Mouse (Mus musculus) retina, postnatal 1 day (tissue): ENCODE data around the gene Gm21188.
"Not testable (repeated sequence)": the region's sequence is repeated elsewhere in the genome, so short reads cannot be mapped to it uniquely, and the experiment has no call there.

Experiments used
- DNase-seq: peaks from one replicate; pipeline ENCODE4 v3.0.0-alpha.2; 2012

Gm21188 gene

DNA sequence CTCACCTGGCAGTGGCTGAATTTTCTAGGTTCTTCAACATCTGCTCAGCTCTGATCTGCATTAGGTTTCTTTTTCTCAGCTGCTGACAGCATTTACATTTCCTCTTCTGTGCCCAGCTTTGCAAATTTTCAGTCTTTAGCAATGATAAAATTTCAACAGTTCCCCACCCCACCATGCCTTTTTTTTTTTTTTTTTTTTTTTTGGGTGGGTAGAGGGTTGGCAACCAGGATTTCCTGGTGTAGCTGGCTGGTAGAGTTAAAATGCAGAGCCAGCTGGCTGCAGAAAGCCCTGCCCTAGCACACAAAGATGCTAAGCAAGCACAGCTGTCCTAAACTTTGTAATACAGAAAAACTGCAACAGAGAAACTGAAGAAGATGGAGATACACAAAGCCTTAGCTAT, at the start of gene Gm21188:
Gene Gm21188, minus strand, starts transcription at position 110 of the 400 bp plus-strand sequence.
- DNase-seq, result not testable (repeated sequence)

DNA sequence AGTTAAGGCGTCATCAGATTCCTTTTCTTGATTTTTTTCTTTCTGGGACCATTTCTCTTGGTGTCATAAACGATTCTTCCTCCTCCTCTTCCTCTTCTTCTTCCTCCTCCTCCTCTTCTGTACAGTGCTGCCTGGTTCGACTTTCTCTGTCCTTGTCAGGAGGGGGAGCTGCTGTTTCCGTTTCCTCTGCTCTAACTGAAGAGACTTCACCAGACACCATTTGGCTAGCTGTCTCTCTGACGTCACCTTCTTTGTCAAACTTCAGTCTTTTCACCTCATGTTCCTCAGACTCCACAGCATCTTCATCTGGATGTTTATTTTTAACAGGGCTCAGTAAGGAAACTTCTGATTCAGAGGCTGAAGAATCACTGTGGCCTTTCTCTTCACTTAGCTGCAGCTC, 47.3 kb upstream of the Gm21188 start:
- DNase-seq, result not testable (repeated sequence)

DNA sequence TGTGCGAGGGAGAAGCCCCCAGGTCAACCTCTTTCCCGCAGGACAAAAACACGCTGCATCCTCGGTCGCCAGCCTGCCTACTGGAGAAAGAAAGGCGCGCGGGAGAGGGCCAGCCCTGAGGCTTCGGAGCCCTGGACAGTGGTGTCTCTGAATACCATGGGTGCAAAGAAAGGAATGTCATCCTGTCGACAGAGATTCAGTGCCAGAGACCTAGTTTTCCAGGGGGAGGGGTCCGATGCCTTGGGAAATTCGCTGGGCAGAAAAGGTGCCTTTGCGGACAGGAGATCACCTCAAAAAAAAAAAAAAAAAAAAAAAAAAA, 44.9 kb upstream of the Gm21188 start:
- DNase-seq, result not testable (repeated sequence)

DNA sequence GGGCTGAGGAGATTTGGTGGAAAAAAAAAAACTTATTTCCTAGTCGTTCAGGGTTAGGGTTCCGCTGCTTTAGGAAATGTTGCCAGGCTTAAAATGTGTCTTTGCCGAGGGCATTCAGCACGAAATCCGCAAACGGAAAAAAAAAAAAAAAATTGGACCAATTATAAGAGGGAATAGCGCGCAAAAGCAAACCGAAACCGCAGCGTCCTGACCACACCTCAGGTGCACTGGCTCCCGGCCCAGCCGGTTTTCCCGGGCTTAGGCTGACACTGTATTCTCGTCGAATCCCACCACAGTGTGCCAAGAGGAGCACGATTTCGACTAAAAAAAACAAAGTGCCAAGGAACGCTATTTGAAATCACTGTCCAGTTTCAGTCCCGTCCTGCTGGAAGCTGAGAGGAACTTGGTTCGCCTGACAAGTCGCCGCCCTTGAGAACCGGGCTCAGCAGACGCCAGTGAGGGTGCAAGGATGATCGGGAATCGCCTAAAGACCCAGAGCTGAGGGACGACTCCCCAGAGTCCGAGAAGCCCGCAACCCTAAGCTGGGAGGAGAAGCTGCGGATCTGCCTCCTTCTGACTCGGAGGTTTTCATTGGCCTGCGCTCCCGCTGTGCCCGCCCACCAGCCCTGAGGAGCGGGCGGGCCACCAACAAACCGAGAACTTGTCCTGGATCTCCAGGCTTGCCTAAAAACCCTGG, 44.4 kb upstream of the Gm21188 start:
- DNase-seq, result peak; percentile 23

DNA sequence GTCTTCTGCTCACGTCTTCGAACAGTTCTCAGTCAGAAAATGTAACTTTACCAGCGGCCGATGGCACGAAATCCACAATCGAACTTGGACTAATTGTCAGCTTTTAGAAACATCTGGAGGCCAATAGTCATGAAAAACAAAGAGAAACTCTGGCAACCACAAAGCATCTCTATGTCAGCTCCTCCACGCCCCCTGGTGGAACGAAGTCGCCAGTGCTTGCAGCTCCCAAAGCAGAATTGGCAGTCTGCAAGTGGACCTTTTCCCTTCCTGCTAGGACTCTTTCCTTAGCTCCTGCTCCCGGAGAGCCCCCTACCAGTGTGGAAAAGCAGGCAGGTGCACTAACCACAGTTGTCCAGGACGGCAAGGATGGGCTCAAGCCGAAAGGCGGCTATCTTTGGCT, 41.0 kb upstream of the Gm21188 start:
- DNase-seq, result not testable (repeated sequence)

DNA sequence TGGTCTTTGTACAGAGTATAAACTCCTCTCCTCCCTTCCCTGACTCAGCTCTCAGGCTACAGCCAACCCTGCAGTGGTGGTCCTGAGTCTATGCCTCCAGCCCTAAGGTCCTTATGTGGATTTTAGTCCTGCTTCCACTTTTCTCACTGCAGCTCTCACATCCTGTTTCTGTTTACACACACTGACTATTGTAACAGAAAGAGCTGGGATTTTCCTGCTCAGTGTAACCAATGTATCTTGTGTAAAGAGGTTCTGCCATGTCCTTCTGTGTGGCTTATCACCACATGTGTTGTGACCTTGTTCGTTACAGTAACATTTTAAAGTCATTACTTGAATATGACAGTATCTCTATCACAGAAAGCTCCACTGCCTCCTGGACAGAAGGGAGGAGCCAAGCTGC, 27.6 kb upstream of the Gm21188 start:
- not testable (repeated sequence) for DNase-seq

DNA sequence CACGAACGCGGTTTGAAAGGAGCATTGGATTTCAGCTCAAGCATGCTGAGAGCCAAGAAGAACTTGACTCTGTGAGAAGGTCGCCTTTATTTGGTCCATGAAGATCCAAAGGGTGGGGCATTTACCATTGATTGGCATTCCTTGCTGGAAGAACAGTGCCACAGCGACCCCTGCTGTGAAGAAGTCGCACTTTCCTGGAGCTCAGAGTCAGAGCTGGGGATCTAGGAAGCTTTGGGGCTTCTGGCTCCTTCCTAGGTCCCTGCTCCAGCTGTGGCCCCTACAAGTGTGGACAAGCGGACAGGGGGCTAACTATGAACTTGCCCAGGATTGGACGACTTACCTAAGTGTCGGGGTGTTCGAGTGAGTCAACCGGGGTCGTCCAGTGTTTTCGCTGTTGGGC, 18.9 kb upstream of the Gm21188 start:
- DNase-seq, result not testable (repeated sequence)

DNA sequence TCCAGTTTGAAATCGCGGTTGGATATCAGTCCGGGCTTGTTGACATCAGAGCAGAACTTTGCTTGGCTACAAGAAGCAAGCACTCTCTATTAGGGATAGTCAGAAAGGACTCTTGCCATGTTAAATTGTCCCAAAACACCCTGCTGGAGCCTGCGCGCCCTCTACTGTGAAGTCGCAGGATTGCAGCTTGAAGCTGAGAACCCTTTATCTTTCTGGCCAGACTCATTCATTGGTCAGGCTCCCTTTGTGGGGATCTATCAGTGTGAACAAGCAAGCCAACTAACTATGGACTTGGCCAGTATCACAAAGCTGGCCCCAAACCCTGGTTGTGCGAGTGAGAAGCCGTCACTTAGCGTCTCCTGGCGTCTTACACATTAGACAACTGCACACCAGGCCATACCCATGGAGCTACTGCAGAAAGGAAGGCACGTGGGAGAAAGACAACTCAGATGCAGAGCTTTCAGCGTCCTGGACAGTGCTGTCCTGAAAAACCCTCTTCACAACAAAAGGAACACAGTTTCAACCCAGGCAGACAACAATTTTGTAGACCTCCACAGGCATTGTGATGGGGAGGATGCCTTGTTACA, 18.1 kb upstream of the Gm21188 start:
- not testable (repeated sequence) for DNase-seq

DNA sequence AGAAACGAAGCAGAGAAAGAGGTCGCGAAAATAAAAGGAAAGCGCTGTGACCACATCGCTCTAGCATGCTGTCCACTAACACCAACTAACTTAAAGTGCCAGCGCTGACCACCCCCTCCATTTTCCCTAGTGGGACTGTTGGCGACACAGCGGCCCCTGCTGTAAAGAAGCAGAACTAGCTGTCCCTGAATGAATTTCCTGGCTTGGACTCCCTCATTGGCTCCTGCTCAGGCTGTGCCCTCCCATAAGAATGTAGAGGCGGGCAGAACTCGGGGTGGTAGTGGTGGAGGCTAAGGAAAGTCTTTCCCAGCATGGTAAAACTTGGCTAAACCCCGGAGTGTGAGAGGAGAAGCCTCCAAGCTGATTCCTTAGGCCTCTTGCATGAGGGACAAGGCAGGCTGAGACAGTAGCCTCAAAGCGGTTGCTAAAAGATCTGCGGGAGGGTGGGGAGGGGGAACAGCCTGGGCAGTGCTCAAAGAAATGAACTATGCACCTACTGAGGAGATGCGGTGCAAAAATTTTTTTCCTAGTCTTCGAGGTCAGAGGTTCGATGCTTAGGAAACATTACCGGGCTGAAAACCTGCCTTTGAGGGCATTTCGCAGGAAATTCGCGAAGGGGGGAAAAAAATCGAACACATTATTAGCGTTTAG, 11.6 kb upstream of the Gm21188 start:
- DNase-seq, result not testable (repeated sequence)

DNA sequence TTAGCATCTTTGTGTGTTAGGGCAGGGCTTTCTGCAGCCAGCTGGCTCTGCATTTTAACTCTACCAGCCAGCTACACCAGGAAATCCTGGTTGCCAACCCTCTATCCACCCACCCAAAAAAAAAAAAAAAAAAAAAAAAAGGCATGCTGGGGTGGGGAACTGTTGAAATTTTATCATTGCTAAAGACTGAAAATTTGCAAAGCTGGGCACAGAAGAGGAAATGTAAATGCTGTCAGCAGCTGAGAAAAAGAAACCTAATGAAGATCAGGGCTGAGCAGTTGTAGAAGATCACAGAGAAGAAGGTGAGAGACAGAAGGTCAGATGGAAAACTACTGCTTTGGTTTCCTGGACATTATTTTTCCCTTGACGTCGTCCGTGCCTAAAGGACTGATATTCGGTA, 10.9 kb upstream of the Gm21188 start:
- DNase-seq, result not testable (repeated sequence)

DNA sequence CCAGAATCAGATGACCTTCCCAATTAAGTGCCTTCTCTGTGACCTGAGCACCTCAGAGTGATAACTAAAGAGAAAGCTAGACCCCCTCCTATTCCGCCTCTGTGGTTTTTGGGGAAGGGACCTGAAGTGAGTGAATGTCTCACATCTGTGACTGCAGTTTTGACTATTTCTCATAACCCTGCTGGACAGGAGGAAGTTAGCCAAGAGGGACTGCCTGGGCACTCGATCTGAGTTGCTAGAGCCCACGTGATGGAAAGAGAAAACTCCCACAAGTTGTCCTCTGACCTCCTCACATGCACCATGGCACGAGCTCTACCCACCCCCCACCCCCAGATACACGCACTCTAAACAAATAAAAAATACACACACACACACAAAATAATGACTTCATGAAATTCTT, 3.4 kb downstream of the Gm21188 start:
- DNase-seq, result not testable (repeated sequence)

DNA sequence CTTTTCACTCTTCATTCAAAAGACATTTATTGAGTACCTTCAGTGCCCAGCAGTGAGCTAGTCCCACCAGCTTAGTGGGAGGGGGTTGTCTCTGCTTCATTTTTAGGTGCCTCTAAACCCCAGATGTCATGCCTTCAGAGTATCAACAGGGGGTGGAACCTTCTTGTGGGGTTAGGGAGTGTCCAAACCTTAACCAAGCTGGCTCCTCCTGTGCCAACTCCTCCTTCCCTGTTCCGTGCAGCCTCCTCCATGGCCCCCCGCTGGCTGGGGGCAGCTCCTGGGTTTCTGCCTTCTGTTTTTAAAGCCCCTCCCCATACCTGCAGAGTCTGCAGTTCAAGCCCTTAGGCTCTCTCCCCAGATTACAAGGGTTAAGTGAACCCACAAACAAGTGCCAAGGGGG, 3.8 kb downstream of the Gm21188 start:
- DNase-seq, result not testable (repeated sequence)

DNA sequence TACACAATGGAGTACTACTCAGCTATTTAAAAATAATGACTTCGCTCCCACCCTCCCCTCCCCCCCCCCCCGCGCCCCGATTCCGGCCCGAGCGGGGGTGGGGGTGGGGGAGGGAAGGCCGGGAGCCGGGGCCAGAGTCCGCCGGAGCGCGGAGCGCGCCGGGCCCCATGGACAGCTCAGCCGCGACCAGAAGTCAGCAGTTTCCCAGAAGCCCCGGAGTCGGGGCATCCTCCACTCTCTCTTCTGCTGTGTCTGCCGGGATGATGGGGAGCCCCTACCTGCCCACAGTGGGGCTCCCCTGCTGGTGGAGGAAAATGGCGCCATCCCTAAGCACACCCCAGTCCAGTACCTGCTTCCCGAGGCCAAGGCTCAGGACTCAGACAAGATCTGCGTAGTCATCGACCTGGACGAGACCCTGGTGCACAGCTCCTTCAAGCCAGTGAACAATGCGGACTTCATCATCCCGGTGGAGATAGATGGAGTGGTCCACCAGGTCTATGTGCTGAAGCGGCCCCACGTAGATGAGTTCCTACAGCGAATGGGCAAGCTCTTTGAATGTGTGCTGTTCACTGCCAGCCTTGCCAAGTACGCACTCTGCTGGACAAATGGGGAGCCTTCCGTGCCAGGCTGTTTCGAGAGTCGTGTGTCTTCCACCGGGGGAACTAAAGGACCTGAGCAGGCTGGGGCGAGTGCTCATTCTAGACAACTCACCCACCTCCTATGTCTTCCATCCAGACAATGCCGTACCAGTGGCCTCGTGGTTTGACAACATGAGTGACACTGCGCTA, 5.4 kb downstream of the Gm21188 start:
- DNase-seq, result not testable (repeated sequence)

DNA sequence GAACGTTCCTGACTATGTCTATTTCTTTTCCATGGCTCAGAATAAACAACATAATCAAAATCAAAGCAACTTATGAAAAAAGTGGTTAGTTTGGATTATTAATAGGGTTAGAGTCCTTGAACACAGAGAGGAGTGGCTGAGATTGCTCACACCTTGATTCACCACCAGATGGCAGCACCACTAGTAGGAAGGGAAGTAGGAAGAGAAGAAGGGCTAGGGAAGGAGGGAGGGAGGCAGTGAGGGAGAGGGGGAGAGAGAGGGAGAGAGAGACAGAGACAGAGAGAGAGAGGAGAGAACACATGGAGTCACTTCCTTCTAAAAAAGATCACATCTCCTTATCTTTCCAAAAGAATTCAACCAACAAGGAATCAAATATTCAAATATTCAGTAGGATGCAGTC, 10.8 kb downstream of the Gm21188 start:
- peak; percentile 42 for DNase-seq

DNA sequence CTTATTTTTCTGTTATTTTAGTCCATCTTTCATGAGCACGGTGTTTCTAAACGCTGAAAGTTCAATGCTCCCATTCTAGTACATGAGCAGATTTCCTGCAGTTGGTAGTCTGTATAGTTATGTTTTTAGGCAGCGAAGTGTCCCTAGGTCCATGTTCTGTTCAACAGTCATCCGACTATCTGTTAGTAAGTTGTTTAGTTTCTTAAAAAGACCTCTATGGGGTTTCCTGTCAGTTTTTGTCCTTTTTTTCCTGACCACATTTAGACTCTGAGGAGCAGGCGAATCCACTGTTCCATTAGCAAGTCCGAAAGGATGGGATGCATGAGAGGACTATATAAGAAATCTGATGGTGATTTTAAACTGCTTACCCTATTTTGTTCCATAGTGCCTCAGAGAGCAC, 14.1 kb downstream of the Gm21188 start:
- DNase-seq, result peak; percentile 7

DNA sequence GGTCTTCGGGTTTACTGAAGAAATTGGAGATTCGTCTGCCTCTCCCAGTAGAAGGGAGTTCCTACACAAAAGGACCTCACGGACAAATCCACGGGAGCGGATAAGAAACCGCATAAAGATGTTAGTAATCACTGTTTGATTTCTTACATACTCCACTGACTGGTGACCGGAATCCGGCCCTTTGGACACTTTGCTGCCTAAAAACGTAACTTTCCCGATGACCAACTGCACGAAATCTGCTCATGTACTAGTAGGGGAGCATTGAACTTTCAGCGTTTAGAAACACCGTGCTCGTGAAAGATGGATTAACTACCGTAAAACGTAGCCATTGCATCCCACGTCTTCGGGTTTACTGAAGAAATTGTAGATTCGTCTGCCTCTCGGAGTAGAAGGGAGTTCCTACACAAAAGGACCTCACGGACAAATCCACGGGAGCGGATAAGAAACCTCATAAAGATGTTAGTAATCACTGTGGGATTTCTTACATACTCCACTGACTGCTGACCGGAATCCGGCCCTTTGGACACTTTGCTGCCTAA, 15.3 kb downstream of the Gm21188 start:
- peak; percentile 5 for DNase-seq

DNA sequence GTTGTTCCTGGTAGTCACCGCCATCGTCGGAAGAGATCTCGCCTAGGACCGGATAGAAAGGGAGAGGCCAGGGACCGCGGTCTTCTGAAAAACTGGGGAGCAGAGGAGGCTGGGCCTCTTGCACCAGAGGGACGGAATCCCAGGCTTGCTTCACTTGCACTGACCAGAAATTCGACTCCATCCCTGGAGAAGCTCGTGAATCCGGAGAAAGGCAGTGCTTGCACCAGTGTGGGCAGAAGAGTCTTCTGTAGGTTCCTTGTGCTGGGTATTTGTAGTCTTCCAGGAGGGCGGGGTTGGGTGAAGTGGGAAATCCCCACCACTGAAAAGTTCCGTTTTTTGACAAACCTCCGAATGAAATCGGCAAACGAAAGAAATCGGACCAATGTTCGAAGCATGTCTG, 16.8 kb downstream of the Gm21188 start:
- DNase-seq, result not testable (repeated sequence)

DNA sequence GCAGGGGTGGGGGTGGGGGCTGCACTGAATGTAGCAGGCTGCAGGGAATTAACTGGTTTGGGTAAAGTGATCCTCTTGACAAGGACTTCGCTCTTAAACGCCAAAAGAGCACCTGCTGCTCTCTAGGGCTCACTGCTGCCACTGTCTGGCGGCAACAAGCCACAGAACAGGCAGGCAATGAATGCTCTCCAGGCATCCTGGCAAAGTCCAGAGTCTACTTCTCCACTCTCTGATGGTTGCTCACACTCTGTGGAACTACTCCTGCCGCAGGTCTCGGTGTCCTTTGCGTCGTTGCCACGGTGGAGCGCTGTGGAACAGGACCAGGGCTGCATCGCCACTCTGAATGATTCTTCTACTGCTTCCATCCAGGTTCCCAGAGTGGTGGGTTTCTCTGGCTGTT, 17.4 kb downstream of the Gm21188 start:
- not testable (repeated sequence) for DNase-seq

DNA sequence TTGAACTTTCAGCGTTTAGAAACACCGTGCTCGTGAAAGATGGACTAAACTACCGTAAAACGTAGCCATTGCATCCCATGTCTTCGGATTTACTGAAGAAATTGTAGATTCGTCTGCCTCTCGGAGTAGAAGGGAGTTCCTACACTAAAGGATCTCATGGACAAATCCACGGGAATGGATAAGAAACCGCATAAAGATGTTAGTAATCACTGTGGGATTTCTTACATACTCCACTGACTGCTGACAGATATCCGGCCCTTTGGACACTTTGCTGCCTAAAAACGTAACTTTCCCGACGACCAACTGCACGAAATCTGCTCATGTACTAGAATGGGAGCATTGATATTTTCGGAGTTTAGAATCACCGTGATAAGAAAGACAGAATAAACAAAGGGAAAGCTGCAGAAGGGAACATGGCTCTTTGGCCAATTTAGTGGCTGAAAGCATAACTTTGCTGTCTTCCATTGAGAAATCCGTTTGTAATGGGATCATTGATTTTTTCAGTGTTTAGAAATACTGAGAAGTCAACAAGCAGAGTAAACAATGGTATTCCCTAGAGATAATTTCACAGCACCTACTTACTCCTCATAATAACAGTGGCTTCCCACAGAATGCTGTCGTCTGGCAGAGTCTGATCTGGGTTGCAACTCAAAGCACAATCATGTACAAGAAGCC, 18.3 kb downstream of the Gm21188 start:
- DNase-seq, result peak; percentile 4

DNA sequence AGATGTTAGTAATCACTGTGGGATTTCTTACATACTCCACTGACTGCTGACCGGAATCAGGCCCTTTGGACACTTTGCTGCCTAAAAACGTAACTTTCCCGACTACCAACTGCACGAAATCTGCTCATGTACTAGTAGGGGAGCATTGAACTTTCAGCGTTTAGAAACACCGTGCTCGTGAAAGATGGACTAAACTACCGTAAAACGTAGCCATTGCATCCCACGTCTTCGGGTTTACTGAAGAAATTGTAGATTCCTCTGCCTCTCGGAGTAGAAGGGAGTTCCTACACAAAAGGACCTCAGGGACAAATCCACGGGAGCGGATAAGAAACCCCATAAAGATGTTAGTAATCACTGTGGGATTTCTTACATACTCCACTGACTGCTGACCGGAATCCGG, 20.3 kb downstream of the Gm21188 start:
- not testable (repeated sequence) for DNase-seq

DNA sequence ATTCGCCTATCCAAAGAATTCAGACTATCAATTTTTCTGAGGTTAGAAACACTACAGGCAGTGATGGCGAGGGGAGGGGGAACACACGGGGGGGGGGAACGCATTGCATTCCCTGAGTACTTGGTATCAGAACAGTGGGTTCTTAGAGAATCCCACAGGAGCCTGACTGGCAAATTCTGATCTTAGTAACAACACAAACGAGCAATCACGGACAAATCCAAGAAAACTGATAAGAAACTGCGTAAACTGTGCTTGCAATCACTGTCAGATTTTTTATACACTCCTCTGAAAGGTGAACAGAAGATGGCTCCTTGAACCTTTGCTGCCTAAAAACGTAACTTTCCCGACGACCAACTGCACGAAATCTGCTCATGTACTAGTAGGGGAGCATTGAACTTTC, 24.6 kb downstream of the Gm21188 start:
- DNase-seq, result peak; percentile 20

DNA sequence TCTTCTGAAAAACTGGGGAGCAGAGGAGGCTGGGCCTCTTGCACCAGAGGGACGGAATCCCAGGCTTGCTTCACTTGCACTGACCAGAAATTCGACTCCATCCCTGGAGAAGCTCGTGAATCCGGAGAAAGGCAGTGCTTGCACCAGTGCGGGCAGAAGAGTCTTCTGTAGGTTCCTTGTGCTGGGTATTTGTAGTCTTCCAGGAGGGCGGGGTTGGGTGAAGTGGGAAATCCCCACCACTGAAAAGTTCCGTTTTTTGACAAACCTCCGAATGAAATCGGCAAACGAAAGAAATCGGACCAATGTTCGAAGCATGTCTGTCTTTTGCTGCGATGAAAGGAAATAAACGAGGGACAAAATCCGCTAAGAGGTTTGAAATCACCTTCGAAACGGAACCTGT, 25.1 kb downstream of the Gm21188 start, which contains the start of gene Gm36079:
Gene Gm36079, minus strand, starts transcription at position 101 of the 400 bp plus-strand sequence.
- not testable (repeated sequence) for DNase-seq
